Mouse (Mus musculus) G1E (cell line): Measurements from ENCODE around the gene Gm10643. TPM values are rescaled to one million over a fixed set of nuclear protein-coding genes. Genes with fewer than 3 reads are reported as not detected.

Source experiments
- ATAC-seq: 2 replicates; pipeline ENCODE4 v1.8.0; 2016; ENCODE audit warnings: mild to moderate bottlenecking; ENCODE audit not compliant: insufficient number of reproducible peaks, poor library complexity, low FRiP score, severe bottlenecking; ENCODE audit errors: extremely low read depth
- DNase-seq: peaks from one replicate; pipeline ENCODE4 v3.0.0; 2012; ENCODE audit warnings: low spot score
- H3K27me3 ChIP-seq: 2 replicates; pipeline ENCODE4 v1.6.1; 2012; ENCODE audit warnings: mild to moderate bottlenecking, low read length, inconsistent platforms; ENCODE audit not compliant: insufficient read depth
- H3K36me3 ChIP-seq: replicated peaks from 2 replicates; pipeline ENCODE3; 2012; ENCODE audit warnings: mild to moderate bottlenecking, inconsistent platforms
- H3K4me1 ChIP-seq: 2 replicates; pipeline ENCODE4 v1.6.1; 2012; ENCODE audit warnings: low read depth, low read length, inconsistent platforms, mixed read lengths; ENCODE audit not compliant: insufficient read depth
- H3K4me3 ChIP-seq: 2 replicates; pipeline ENCODE4 v1.5.1; 2012; ENCODE audit warnings: low read depth, mild to moderate bottlenecking, inconsistent platforms, low read length, moderate library complexity, mixed read lengths
- H3K9me3 ChIP-seq: replicated peaks from 2 replicates; pipeline ENCODE4 v1.6.1; 2012; ENCODE audit warnings: inconsistent platforms
- CTCF ChIP-seq: IDR thresholded peaks from 2 replicates; pipeline ENCODE4 v1.5.1; 2012; ENCODE audit warnings: low read depth, low read length, inconsistent platforms, mixed read lengths
- GATA1 ChIP-seq: IDR thresholded peaks from 2 replicates; pipeline ENCODE4 v1.6.1; 2012; ENCODE audit warnings: borderline replicate concordance, low read length, inconsistent platforms, mixed read lengths
- GATA2 ChIP-seq: IDR thresholded peaks from 2 replicates; pipeline ENCODE4 v1.6.1; 2012; ENCODE audit warnings: low read depth, low read length, inconsistent platforms, borderline replicate concordance
- POLR2AphosphoS5 ChIP-seq: IDR thresholded peaks from 2 replicates; pipeline ENCODE4 v1.6.1; 2012; ENCODE audit warnings: low read depth, low read length, inconsistent platforms; ENCODE audit not compliant: insufficient replicate concordance
- TAL1 ChIP-seq: conservative IDR thresholded peaks from 2 replicates; pipeline ENCODE4 v1.6.1; 2012; ENCODE audit warnings: low read depth, low read length, inconsistent platforms, mixed read lengths
- polyA plus RNA-seq: library from polyadenylated mRNA; stranded (reverse); fragments of >175 nt; gene quantifications from 2 replicates; pipeline ENCODE4 v1.2.3, GENCODE M21; 2012
- total RNA-seq, 2 experiments: library from RNA; stranded (forward) in 1 of 2; stranded (reverse) in 1 of 2; fragments of 200-1000 nt in 1 of 2; fragments of >200 nt in 1 of 2; fragmentation: Nextera tagmentation in 1 of 2; gene quantifications; 2 replicates each; pipeline ENCODE4 v1.2.3; 2014 to 2017

Gm10643 gene
- total and polyA plus RNA-seq, 3 experiments, result 0.05 to 2.0 (median 1.3) TPM

GRCm38 (mm10) chr8:84039050-84039449 lies 25.9 kb downstream of the Gm10643 start:
- no peak for TF ChIP-seq GATA1
- TF ChIP-seq CTCF, result peak; percentile 66
- Histone ChIP-seq H3K9me3 (no peaks in the 10 kb centered on the region), H3K36me3 (no peaks in the 10 kb centered on the region), H3K4me1 (no peaks in the 10 kb centered on the region; the same call in 1 of the 2 replicates), H3K27me3 (peaks cover 32% of the 10 kb centered on the region), H3K4me3 (no peak overlapping the region)
- ATAC-seq (no peak), DNase-seq (peak; percentile 32)

DNA sequence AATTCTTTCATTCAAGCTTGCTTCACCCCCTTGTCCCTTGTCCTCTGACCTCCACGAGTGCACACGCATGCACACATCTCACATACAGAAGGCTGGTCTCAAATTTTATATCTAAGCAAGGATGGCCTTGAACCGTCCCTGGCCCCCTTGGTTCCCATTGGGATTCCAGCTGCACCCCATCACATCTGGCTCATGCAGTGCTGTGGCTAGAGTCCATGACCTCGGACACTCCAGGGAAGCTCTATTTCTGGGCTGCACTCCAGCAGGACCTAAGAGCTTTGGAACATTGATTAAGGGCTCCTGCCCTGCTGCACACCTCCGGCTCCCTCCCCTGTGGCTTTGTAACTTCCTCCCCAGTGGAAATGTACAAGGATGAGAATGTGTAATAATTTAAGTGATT lies 26.9 kb downstream of the Gm10643 start:
- TF ChIP-seq GATA1, result no peak
- TF ChIP-seq CTCF, result no peak
- TF ChIP-seq POLR2AphosphoS5, result no peak
- no peak for TF ChIP-seq GATA2
- no peak for TF ChIP-seq TAL1
- Histone ChIP-seq H3K36me3 (no peaks in the 10 kb centered on the region), H3K9me3 (no peaks in the 10 kb centered on the region), H3K4me1 (no peaks in the 10 kb centered on the region; the same call in 1 of the 2 replicates), H3K27me3 (peaks cover 37% of the 10 kb centered on the region), H3K4me3 (no peak overlapping the region)
- DNase-seq, result no peak
- no peak for ATAC-seq

DNA sequence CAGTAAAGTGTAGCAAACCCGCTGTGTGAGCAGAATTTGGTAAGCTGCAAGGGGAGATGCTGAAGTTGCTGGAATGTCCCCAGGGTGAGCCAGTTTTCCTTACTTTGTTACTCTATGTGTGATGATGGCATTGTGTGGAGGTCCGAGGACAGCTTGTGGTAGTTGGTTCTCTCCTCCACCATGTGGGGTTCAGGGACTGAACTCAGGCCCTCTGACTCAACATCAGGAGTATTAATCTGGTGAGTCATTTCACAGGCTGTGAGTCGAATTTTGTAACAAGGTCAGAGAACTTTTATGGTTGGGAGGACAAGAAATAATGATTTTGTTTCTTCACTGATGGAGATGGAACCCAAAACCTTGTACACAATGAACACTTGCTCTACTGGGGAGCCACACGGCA lies 32.2 kb downstream of the Gm10643 start:
- no peak for DNase-seq
- no peak overlapping the region for H3K4me3 ChIP-seq
- peaks cover 38% of the 10 kb centered on the region; the same call in 1 of the 2 replicates for H3K27me3 ChIP-seq
- TF ChIP-seq TAL1, result no peak
- no peak for TF ChIP-seq GATA1
- TF ChIP-seq POLR2AphosphoS5, result no peak
- TF ChIP-seq CTCF, result no peak
- no peak for TF ChIP-seq GATA2
- H3K9me3 ChIP-seq, result no peaks in the 10 kb centered on the region
- ATAC-seq, result no peak
- H3K4me1 ChIP-seq, result no peaks in the 10 kb centered on the region
- no peaks in the 10 kb centered on the region for H3K36me3 ChIP-seq

DNA sequence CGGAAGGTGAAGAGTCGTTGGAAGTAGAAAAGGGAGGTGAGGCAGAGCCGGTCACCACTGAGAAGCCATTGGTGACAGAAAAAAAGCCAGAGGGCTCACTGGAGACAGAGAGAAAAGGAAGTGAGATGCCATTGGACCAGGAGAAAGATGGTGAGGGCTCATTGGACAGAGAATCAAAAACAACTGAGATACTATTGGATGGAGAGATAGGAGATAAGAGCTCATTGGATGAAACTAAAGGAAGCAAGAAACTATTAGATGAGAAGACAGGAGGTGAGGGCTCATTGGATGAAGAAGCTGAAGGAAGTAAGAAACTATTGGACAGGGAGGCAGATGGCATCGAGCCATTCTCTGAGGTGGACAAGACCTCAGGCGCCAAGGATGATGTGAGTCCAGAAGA lies 35.7 kb downstream of the Gm10643 start:
- H3K27me3 ChIP-seq, result peaks cover 43% of the 10 kb centered on the region
- no peak for TF ChIP-seq GATA1
- no peak for TF ChIP-seq POLR2AphosphoS5
- TF ChIP-seq GATA2, result no peak
- TF ChIP-seq TAL1, result no peak
- no peak for TF ChIP-seq CTCF
- H3K4me3 ChIP-seq, result no peak overlapping the region
- no peak for DNase-seq
- H3K36me3 ChIP-seq, result no peaks in the 10 kb centered on the region
- peaks cover 7% of the 10 kb centered on the region for H3K4me1 ChIP-seq
- no peaks in the 10 kb centered on the region for H3K9me3 ChIP-seq
- ATAC-seq, result no peak

- H3K27me3 ChIP-seq, result peaks cover 44% of the 10 kb centered on the region
- TF ChIP-seq CTCF, result no peak
- no peak for TF ChIP-seq GATA2
- no peak for TF ChIP-seq GATA1
- TF ChIP-seq POLR2AphosphoS5, result no peak
- no peak for TF ChIP-seq TAL1
- ATAC-seq (no peak), DNase-seq (no peak)
- H3K4me1 ChIP-seq, result peaks cover 7% of the 10 kb centered on the region
- no peaks in the 10 kb centered on the region for H3K36me3 ChIP-seq
- H3K9me3 ChIP-seq, result no peaks in the 10 kb centered on the region
- H3K4me3 ChIP-seq, result no peak overlapping the region
Measured at GRCm38 (mm10) chr8:84027449-84027848, 37.5 kb downstream of the Gm10643 start.

- Histone ChIP-seq H3K36me3 (no peaks in the 10 kb centered on the region), H3K4me3 (no peak overlapping the region; the same call in 1 of the 2 replicates), H3K27me3 (peaks cover 46% of the 10 kb centered on the region), H3K9me3 (no peaks in the 10 kb centered on the region), H3K4me1 (peaks cover 7% of the 10 kb centered on the region)
- TF ChIP-seq GATA2 (no peak), POLR2AphosphoS5 (no peak), GATA1 (no peak), TAL1 (no peak), CTCF (no peak)
- no peak for ATAC-seq
- no peak for DNase-seq
Measured at GRCm38 (mm10) chr8:84025863-84026262, 39.1 kb downstream of the Gm10643 start.
